Mouse (Mus musculus): ENCODE data around the gene Map4k3. TPM values are rescaled to one million over a fixed set of nuclear protein-coding genes. Genes with fewer than 3 reads are reported as not detected.

Gene Map4k3
- total RNA-seq, 2 experiments from 2014 or later: 75.0 TPM

DNA sequence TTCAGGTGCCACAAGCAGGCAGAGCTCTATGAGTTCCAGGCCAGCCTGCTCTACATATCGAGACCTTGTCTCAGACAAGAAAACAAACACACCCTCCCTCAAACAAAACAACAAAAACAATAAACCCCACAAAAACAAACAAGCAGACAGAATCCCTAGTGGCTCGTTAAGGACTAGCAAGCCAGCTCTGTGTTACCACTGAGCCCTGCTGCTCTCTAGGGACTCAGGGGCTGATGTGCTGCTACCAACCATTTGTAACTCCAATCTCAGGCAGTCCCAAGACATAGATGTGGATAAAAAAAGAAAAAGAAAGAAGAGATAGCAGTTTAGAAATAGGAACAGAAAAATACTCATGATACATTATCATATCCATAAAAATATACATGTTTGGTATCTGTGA, 52.1 kb downstream of the Map4k3 start:
- intact Hi-C loops (cut with DNase I): no loop called here
- Histone ChIP-seq H3K27ac (no peak overlapping the region), H3K4me3 (no peak overlapping the region)
- no peak for TF ChIP-seq CTCF (IDR thresholded peaks at IDR 0.05)
- DNase-seq (ENCODE audit: extremely low spot score in 1 of 2, low spot score in 2 of 2): no peak

GRCm38 (mm10) chr17:80670395-80670794, 57.9 kb downstream of the Map4k3 start:
- Histone ChIP-seq H3K4me3 (no peak overlapping the region), H3K27ac (no peak overlapping the region)
- intact Hi-C loops (cut with DNase I): no loop called here
- DNase-seq (ENCODE audit: extremely low spot score in 1 of 2, low spot score in 2 of 2): no peak
- no peak for TF ChIP-seq CTCF (IDR thresholded peaks at IDR 0.05)

GRCm38 (mm10) chr17:80663623-80664022, 64.7 kb downstream of the Map4k3 start:
- H3K27ac ChIP-seq: no peak overlapping the region
- DNase-seq (ENCODE audit: extremely low spot score in 1 of 2, low spot score in 2 of 2): no peak
- intact Hi-C loops (cut with DNase I): no loop called here
- TF ChIP-seq CTCF (IDR thresholded peaks at IDR 0.05): no peak
- H3K4me3 ChIP-seq: no peak overlapping the region

GRCm38 (mm10) chr17:80662836-80663620, 65.3 kb downstream of the Map4k3 start:
- no peak for DNase-seq (ENCODE audit: extremely low spot score in 1 of 2, low spot score in 2 of 2)
- intact Hi-C loops (cut with DNase I): no loop called here
- H3K27ac ChIP-seq: no peak overlapping the region

GRCm38 (mm10) chr17:80661896-80662295, 66.4 kb downstream of the Map4k3 start:
- no peak for DNase-seq (ENCODE audit: extremely low spot score in 1 of 2, low spot score in 2 of 2)
- Histone ChIP-seq H3K4me3 (no peak overlapping the region), H3K27ac (no peak overlapping the region)
- intact Hi-C loops (cut with DNase I): no loop called here
- TF ChIP-seq CTCF (IDR thresholded peaks at IDR 0.05): no peak

More at GRCm38 (mm10) chr17:80662836-80663620, 65.3 kb downstream of the Map4k3 start:
- no peak overlapping the region for H3K4me3 ChIP-seq
- TF ChIP-seq CTCF (IDR thresholded peaks at IDR 0.05): no peak

- Histone ChIP-seq H3K4me3 (no peak overlapping the region), H3K27ac (no peak overlapping the region)
- no peak for DNase-seq (ENCODE audit: extremely low spot score in 1 of 2, low spot score in 2 of 2)
- no peak for TF ChIP-seq CTCF (IDR thresholded peaks at IDR 0.05)
- intact Hi-C loops (cut with DNase I): no loop called here
Observed at GRCm38 (mm10) chr17:80660707-80661380, 67.4 kb downstream of the Map4k3 start.

DNA sequence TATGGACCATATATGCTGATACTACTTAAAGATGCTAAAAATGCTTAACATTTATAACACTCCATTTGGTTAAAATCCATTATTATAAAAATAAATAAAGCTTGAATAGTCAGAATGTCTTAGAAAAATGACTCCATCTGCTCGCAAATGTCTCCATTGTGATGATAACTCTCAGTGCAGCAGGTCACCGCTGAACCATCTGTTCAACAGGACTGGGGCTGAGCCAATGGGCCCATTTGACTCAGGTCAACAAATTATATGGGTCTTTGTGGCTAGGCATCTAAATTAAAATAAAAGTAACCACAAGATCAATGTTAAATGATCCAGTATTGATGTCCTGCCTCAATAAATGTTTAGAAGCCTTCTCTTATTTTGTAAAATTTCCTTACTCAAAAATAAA, 68.1 kb downstream of the Map4k3 start:
- intact Hi-C loops (cut with DNase I): no loop called here
- no peak for TF ChIP-seq CTCF (IDR thresholded peaks at IDR 0.05)
- H3K4me3 ChIP-seq: no peak overlapping the region
- H3K27ac ChIP-seq: no peak overlapping the region; the same call in 1 of the 2 replicates
- no peak for DNase-seq (ENCODE audit: extremely low spot score in 1 of 2, low spot score in 2 of 2)

- Histone ChIP-seq H3K4me3 (no peak overlapping the region), H3K27ac (no peak overlapping the region; the same call in 1 of the 2 replicates)
- intact Hi-C loops (cut with DNase I): no loop called here
- TF ChIP-seq CTCF (IDR thresholded peaks at IDR 0.05): no peak
- DNase-seq (ENCODE audit: extremely low spot score in 1 of 2, low spot score in 2 of 2): no peak
Observed at GRCm38 (mm10) chr17:80659821-80660220, 68.5 kb downstream of the Map4k3 start.

- no peak for TF ChIP-seq CTCF (IDR thresholded peaks at IDR 0.05)
- DNase-seq (ENCODE audit: extremely low spot score in 1 of 2, low spot score in 2 of 2): no peak
- H3K27ac ChIP-seq: no peak overlapping the region
- no peak overlapping the region for H3K4me3 ChIP-seq
- intact Hi-C loops (cut with DNase I): no loop called here
Observed at GRCm38 (mm10) chr17:80654323-80654722, 74.0 kb downstream of the Map4k3 start.

DNA sequence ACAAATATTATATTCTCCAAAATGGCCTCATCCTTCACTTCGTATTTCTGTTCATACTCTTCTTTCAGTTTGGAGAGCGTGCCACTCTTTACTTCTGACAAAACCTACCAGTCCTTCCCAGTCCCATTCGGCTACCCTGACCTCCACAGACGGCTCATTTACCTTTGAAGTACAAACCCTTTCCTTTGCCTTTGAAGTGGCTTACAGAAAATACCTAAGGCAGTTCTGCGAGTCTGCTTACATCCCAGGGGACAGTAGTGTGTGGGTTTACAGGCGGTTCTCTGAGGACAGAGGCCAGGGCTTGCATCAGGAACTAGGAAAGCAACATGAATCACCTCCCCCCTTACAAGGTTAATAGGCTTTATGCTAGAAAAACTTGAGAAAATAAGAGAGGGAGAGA, 75.5 kb downstream of the Map4k3 start:
- intact Hi-C loops (cut with DNase I): no loop called here
- DNase-seq (ENCODE audit: extremely low spot score in 1 of 2, low spot score in 2 of 2): no peak
- no peak for TF ChIP-seq CTCF (IDR thresholded peaks at IDR 0.05)

GRCm38 (mm10) chr17:80646843-80647242, 81.4 kb downstream of the Map4k3 start:
- H3K4me3 ChIP-seq: no peak overlapping the region
- intact Hi-C loops (cut with DNase I): no loop called here
- no peak for DNase-seq (ENCODE audit: extremely low spot score in 1 of 2, low spot score in 2 of 2)
- no peak overlapping the region for H3K27ac ChIP-seq
- TF ChIP-seq CTCF (IDR thresholded peaks at IDR 0.05): no peak

More for the DNA sequence above, 75.5 kb downstream of the Map4k3 start:
- Histone ChIP-seq H3K4me3 (no peak overlapping the region), H3K27ac (no peak overlapping the region)

- intact Hi-C loops (cut with DNase I): no loop called here
- TF ChIP-seq CTCF (IDR thresholded peaks at IDR 0.05): no peak
Observed at GRCm38 (mm10) chr17:80646131-80646530, 82.2 kb downstream of the Map4k3 start.

More at GRCm38 (mm10) chr17:80646131-80646530, 82.2 kb downstream of the Map4k3 start:
- DNase-seq (ENCODE audit: extremely low spot score in 1 of 2, low spot score in 2 of 2): no peak
- Histone ChIP-seq H3K27ac (no peak overlapping the region), H3K4me3 (no peak overlapping the region)

All from left cerebral cortex, adult 2 months (tissue).